Mouse (Mus musculus) liver, embryonic 11.5 days (tissue): ENCODE results near the gene Herc3. TPM values are rescaled to one million over a fixed set of nuclear protein-coding genes. Genes with fewer than 3 reads are reported as not detected.

Experiments used
- ATAC-seq: fragments of 200-750 bp; cut with Nextera tagmentation; replicated peaks from 2 replicates; pipeline ENCODE4 v1.8.0; 2017; ENCODE audit warnings: moderate number of reproducible peaks, mild to moderate bottlenecking, moderate TSS enrichment, moderate library complexity; ENCODE audit not compliant: low FRiP score
- DNase-seq: peaks from one replicate; pipeline ENCODE4 v3.0.0-alpha.2; 2017; ENCODE audit warnings: low spot score
- H3K27ac ChIP-seq: fragments of 300-500 bp; sonication (generic); 2 replicates; pipeline ENCODE4 v1.5.1; 2014; ENCODE audit warnings: mild to moderate bottlenecking, low read depth, low read length, control low read depth
- H3K27me3 ChIP-seq: fragments of 300-500 bp; sonication (generic); replicated peaks from 2 replicates; pipeline ENCODE4 v1.6.1; 2014; ENCODE audit warnings: low read length, mixed read lengths; ENCODE audit not compliant: control insufficient read depth, insufficient read depth
- H3K36me3 ChIP-seq: fragments of 300-500 bp; sonication (generic); 2 replicates; pipeline ENCODE4 v1.6.1; 2014; ENCODE audit warnings: mild to moderate bottlenecking, low read length, moderate library complexity, mixed read lengths; ENCODE audit not compliant: control insufficient read depth, insufficient read depth
- H3K4me1 ChIP-seq: fragments of 300-500 bp; sonication (generic); replicated peaks from 2 replicates; pipeline ENCODE4 v1.6.1; 2014; ENCODE audit warnings: low read length, mixed read lengths; ENCODE audit not compliant: control insufficient read depth, insufficient read depth
- H3K4me2 ChIP-seq: fragments of 300-500 bp; sonication (generic); 2 replicates; pipeline ENCODE4 v1.6.1; 2014; ENCODE audit warnings: mild to moderate bottlenecking, control low read depth, moderate library complexity
- H3K4me3 ChIP-seq: fragments of 300-500 bp; sonication (generic); 2 replicates; pipeline ENCODE4 v1.5.1; 2014; ENCODE audit warnings: low read depth, low read length, control low read depth
- H3K9ac ChIP-seq: fragments of 300-500 bp; sonication (generic); 2 replicates; pipeline ENCODE4 v1.6.1; 2014; ENCODE audit warnings: low read depth, low read length, control low read depth
- H3K9me3 ChIP-seq: fragments of 300-500 bp; sonication (generic); 2 replicates; pipeline ENCODE4 v1.6.1; 2016; ENCODE audit warnings: low read length, inconsistent platforms, mixed read lengths; ENCODE audit not compliant: control insufficient read depth
- WGBS: fragments of 180-500 bp; shearing (Covaris S2); extraction: QIAGEN DNeasy Blood & Tissue Kit; methylation state at CpG from one replicate; pipeline ENCODE4 v1.1.7; 2014; 5-methylcytosine and 5-hydroxymethylcytosine counted together
- polyA plus RNA-seq: library from polyadenylated mRNA; unstranded; fragments of >200 nt; fragmentation: Nextera tagmentation; extraction: Ambion mirVana; gene quantifications from 2 replicates; pipeline ENCODE4 v1.2.1, GENCODE M21; 2014

The Herc3 gene
- polyA plus RNA-seq, 1 experiment from 2014 or later: 3.6 TPM

DNA sequence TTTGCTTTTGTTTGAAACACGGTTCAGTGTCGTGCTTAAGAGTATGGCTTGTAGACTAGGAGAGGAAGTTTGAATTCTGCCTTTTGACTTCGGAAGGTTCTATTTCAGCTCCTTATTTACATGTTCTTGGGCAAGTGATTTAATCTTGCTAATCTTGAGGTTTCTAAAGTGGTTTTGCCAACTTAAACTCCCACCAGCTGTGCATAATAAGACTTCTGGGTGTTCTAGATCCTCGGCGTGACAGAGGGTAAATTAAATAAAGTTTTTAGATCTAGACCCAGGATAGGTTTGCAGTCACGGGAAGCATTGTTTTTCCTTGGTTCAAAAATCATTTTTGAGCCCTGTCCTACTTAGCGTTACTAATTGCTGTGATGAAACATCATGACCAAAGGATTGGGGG lies 3.2 kb downstream of the Herc3 start:
- no peak for DNase-seq
- no peak for ATAC-seq
- no peaks in the 10 kb centered on the region; the same call in 1 of the 2 replicates for H3K4me1 ChIP-seq
- no peaks in the 10 kb centered on the region for H3K36me3 ChIP-seq
- H3K4me2 ChIP-seq: no peak overlapping the region
- H3K9ac ChIP-seq: no peak overlapping the region
- H3K4me3 ChIP-seq: no peak overlapping the region
- no peaks in the 10 kb centered on the region; the same call in 1 of the 2 replicates for H3K27me3 ChIP-seq
- no peaks in the 10 kb centered on the region for H3K9me3 ChIP-seq
- 84% methylated on average over 7 of the region's 7 CpGs for WGBS
- H3K27ac ChIP-seq: no peak overlapping the region

DNA sequence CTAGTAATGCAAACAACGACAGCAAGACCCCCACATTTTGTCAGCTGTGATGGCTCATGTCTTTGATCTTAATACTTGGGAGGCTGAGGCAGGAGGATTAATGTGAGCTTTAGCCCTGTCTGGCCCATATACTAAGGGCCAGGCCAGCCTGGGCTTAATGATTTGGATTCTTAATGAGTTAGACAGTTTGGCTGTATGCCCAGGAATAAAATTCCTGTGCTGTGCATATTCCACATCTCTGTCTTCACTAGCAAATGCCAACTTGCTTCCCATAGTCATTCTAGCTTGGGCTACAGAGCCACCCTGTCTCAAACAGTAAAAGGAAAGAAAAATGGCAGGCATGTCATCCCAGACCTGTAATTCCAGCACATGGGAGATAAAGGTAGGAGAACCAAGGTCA lies 4.3 kb downstream of the Herc3 start:
- Histone ChIP-seq H3K27ac (no peak overlapping the region), H3K4me1 (no peaks in the 10 kb centered on the region; the same call in 1 of the 2 replicates), H3K4me2 (no peak overlapping the region), H3K4me3 (no peak overlapping the region), H3K9ac (no peak overlapping the region), H3K9me3 (no peaks in the 10 kb centered on the region), H3K36me3 (no peaks in the 10 kb centered on the region), H3K27me3 (no peaks in the 10 kb centered on the region)
- ATAC-seq (no peak), DNase-seq (no peak)
- WGBS: 74% methylated on average over 1 of the region's 1 CpGs

DNA sequence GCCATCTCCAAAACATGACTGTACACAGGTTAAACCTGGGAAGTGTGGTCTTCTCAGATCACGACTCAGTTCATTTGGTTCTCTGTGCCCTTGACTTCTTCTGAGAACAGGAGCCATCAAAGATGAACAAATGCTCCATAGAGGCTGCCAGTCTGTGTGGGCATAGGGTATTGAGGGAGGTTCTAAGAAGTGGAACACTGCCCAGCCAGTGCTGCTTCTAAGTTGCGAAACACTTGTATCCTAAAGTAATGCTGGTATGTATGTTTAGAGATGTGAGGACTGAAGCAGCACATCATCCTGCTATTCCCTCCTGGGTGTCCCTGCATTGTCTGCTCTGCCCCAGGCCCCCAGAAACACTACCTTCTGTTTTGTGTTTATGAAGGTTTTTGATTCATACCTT lies 5.2 kb downstream of the Herc3 start:
- WGBS: 88% methylated on average over 2 of the region's 2 CpGs
- no peak overlapping the region for H3K4me2 ChIP-seq
- H3K4me3 ChIP-seq: no peak overlapping the region
- H3K27ac ChIP-seq: no peak overlapping the region
- H3K9me3 ChIP-seq: no peaks in the 10 kb centered on the region
- no peak for DNase-seq
- H3K36me3 ChIP-seq: no peaks in the 10 kb centered on the region
- no peaks in the 10 kb centered on the region for H3K27me3 ChIP-seq
- H3K4me1 ChIP-seq: no peaks in the 10 kb centered on the region; the same call in 1 of the 2 replicates
- H3K9ac ChIP-seq: no peak overlapping the region
- ATAC-seq: no peak

DNA sequence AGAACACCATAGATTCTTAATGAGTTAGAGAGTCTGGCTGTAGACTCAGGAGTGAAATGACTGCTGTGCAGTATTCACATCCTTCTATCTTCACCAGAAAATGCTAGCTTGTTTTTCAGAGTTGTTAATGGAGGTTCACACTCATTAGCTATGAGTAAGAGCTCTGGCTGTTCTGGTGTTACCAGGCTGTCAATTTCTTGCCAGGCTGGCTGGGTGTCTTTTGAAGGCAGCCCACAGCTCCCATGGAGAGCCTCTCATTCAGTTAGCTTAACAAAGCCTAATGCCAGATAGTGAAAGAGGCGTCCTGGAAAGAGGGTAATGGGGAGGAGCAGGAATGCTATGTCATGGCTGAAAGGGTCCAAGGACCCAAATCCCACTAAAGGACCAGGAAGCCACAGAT lies 6.7 kb downstream of the Herc3 start:
- H3K36me3 ChIP-seq: no peaks in the 10 kb centered on the region
- H3K4me3 ChIP-seq: no peak overlapping the region
- no peaks in the 10 kb centered on the region for H3K27me3 ChIP-seq
- no peak overlapping the region for H3K4me2 ChIP-seq
- ATAC-seq (no peak), DNase-seq (no peak)
- WGBS: 36% methylated on average over 1 of the region's 1 CpGs
- no peaks in the 10 kb centered on the region for H3K4me1 ChIP-seq
- no peak overlapping the region for H3K27ac ChIP-seq
- H3K9ac ChIP-seq: no peak overlapping the region
- H3K9me3 ChIP-seq: no peaks in the 10 kb centered on the region

DNA sequence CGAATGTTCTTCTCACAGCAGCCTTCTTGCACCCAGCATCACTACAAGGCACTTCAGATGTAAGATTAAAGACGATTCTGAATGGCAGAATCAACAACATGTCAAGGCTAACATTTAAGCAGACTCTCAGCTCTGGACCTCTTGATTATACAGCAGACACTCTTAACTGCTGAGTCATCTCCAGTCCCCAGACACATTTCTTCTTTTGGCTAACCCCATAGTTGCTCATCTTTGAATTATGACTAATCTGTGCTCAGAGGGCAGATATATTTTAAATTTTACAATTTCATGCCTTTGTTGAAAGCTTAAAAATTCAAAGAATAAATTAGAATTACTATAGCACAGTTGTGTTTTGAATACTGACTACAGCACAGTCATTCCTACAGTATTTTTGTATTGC lies 9.9 kb downstream of the Herc3 start:
- H3K4me2 ChIP-seq: no peak overlapping the region
- no peak overlapping the region for H3K9ac ChIP-seq
- H3K4me1 ChIP-seq: no peaks in the 10 kb centered on the region
- no peaks in the 10 kb centered on the region for H3K36me3 ChIP-seq
- ATAC-seq (no peak), DNase-seq (no peak)
- WGBS: 53% methylated on average over 2 of the region's 2 CpGs
- H3K9me3 ChIP-seq: no peaks in the 10 kb centered on the region
- H3K27me3 ChIP-seq: no peaks in the 10 kb centered on the region
- H3K27ac ChIP-seq: no peak overlapping the region
- H3K4me3 ChIP-seq: no peak overlapping the region

DNA sequence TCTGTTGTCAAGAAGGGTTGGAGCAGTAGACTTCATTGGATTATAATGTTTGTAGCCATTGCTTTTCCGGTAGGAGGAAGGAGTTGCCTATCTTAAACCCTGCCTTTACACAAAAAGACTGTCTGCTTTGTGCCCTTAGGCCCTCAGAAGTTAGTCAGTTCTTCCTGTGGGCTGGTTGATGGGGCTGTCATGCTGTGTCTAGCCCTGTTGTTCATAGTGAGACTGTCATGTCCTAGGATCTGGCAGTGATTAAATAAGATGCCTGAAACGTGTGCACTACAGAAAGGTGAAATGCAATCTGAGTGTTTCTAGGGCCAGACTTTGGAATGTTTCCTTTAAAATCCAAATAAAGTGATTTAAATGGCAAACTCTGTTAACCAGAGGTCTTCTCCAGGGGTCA lies 10.9 kb downstream of the Herc3 start:
- H3K4me1 ChIP-seq: no peaks in the 10 kb centered on the region
- no peak overlapping the region for H3K4me3 ChIP-seq
- H3K9me3 ChIP-seq: no peaks in the 10 kb centered on the region
- no peaks in the 10 kb centered on the region for H3K27me3 ChIP-seq
- DNase-seq: no peak
- no peaks in the 10 kb centered on the region for H3K36me3 ChIP-seq
- H3K4me2 ChIP-seq: no peak overlapping the region
- no peak for ATAC-seq
- H3K9ac ChIP-seq: no peak overlapping the region
- no peak overlapping the region for H3K27ac ChIP-seq
- WGBS: 54% methylated on average over 2 of the region's 2 CpGs

DNA sequence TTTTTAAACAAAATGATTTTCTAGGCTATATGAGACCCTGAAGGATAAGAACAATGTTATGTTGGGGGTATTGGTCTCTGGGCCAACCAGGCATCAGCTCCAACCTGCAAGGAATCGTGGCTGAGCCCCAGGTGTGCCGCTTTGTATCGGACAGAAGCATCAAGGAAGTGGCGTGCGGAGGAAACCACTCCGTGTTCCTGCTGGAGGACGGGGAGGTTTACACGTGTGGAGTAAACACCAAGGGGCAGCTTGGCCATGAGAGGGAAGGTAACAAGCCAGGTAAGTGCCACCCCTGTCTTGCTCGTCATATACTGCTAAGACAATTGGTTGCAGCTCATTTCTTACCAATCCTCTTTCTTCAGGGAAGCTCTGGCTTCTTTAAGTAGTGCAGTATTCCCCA lies 12.3 kb downstream of the Herc3 start:
- no peak overlapping the region for H3K27ac ChIP-seq
- H3K27me3 ChIP-seq: no peaks in the 10 kb centered on the region
- H3K9ac ChIP-seq: no peak overlapping the region
- DNase-seq (no peak), ATAC-seq (no peak)
- no peak overlapping the region for H3K4me2 ChIP-seq
- H3K36me3 ChIP-seq: no peaks in the 10 kb centered on the region
- H3K4me3 ChIP-seq: no peak overlapping the region
- 88% methylated on average over 9 of the region's 9 CpGs for WGBS
- H3K9me3 ChIP-seq: no peaks in the 10 kb centered on the region
- no peaks in the 10 kb centered on the region for H3K4me1 ChIP-seq

DNA sequence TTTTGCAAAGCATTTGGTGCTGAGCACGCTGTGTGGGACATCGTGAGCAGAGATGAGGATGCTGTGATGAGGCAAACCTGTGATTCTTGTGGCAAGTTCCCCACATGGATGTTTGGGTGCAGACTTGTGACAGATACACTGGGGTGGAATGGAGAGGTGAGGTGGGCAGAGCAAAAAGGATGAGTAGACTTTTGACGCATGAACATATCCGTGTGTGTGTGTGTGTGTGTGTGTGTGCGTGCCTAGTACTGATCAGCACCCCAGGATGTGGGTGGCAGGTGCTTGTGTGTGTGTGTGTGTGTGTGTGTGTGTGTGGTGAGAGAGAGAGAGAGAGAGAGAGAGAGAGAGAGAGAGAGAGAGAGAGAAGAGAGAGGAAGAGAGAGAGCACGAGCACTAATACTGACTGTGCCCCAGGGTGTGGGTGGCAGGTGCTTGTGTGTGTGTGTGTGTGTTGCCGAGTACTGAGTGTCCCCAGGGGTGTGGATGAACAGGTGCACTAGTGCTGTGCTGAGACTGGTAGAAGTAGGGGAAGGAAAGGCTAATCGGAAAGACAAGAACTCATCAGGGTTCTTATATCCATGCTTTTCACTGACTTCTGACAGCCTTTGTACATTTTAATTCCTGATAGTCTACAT lies 13.0 kb downstream of the Herc3 start:
- DNase-seq (no peak), ATAC-seq (no peak)
- Histone ChIP-seq H3K27ac (no peak overlapping the region), H3K36me3 (no peaks in the 10 kb centered on the region), H3K4me2 (no peak overlapping the region), H3K27me3 (no peaks in the 10 kb centered on the region), H3K4me3 (no peak overlapping the region), H3K4me1 (no peaks in the 10 kb centered on the region), H3K9ac (no peak overlapping the region), H3K9me3 (no peaks in the 10 kb centered on the region)
- 86% methylated on average over 8 of the region's 8 CpGs for WGBS

DNA sequence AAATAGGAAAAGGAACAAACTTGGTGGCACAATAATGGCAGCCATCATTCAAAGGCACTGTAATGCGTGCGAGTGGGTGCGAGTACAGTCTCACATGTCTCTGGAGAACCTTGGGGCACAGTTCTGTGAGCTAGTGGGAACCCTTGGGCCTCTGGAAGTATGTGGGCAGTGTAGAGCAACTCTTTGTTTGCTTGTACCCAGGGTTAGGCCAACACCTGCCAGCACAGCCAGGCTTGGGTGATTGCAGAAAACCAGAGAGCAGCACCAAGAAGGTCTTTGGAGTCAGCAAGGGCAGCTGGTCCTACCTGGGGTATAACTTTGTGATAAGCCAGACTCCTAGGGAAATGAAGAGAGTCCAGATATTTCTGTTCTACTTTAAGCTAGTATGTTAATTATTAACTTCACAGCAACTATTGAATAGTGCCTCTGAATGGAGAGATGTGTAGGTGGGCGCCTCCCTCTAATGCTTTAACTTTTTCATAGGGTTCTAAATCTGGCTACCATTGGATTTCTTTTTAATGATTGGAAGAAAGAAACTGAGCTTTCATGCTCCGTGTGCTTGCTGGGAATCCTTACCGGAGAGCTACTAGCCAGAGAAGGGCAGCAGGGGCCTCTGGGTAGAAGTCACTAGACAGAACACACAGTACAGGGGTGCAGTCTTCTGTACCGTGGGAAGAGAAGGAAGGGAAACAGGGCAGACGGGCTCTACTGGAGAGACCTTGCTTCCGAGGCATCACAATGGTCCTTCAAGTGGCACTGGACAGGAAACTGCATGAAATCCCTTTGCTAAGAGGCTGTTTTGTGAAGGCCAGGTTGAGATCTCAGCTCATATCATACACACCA lies 15.8 kb downstream of the Herc3 start:
- no peak overlapping the region for H3K4me3 ChIP-seq
- no peak overlapping the region for H3K9ac ChIP-seq
- ATAC-seq: no peak
- H3K27ac ChIP-seq: no peak overlapping the region
- H3K36me3 ChIP-seq: no peaks in the 10 kb centered on the region
- no peak for DNase-seq
- H3K4me2 ChIP-seq: no peak overlapping the region
- no peaks in the 10 kb centered on the region for H3K4me1 ChIP-seq
- no peaks in the 10 kb centered on the region for H3K9me3 ChIP-seq
- H3K27me3 ChIP-seq: no peaks in the 10 kb centered on the region
- 89% methylated on average over 9 of the region's 9 CpGs for WGBS
